Comparison of ENCODE assay signal across 7 mouse cellular contexts in the genomic region with DNA sequence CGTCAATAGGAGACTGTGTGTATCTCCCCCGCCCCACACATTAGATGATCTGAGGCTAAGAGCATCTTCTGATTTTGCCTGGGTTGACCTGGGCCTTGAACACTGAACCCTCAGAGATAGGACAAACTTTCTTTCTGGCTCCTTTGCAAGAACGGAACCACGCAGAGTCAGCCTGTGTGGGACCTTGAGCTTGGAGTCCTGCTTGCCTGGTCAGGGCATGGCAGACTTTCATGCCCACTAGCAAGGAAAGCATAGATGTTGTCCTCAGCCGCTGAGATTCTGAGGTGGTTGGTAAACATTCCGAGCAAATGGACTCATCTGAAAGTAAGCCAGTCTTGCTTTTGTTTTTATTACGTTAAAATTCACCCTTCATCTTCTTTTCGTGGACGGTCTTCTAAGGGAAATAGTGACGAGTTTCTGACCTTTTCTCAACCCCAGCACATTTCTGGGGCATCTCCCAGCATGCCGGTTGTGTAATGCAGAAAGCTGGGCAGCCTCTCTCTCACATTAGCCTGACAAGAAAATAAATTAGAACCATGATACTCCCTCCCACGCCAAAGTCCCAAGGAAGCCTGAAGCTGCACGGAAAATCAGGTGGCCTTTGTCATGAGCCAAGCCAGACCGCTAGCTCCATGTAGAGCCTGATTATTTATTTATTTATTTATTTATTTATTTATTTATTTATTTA.
DNase-seq lines count a peak whose midpoint lies in the region; ATAC-seq and TF ChIP-seq lines count a peak whose summit lies in the region.

No protein-coding gene starts in this region.

- 23% methylated on average over 14 of the region's 14 CpGs for WGBS in liver, adult 2 months
- 81% methylated on average over 14 of the region's 14 CpGs for WGBS in forebrain, embryonic 13.5 days
- WGBS in lung, embryonic 16.5 days: 60% methylated on average over 14 of the region's 14 CpGs

- H3K4me1 ChIP-seq in liver, adult 2 months (ENCODE audit: control insufficient read depth, insufficient read depth, low read length): peaks cover 32% of the 10 kb centered on the region
- peaks cover 4% of the 10 kb centered on the region; the same call in 1 of the 2 replicates for H3K4me1 ChIP-seq in brown adipose tissue, adult 24 weeks (ENCODE audit: control insufficient read depth, insufficient read depth, insufficient read length, low read length)
- H3K4me1 ChIP-seq in forebrain, embryonic 13.5 days: no peaks in the 10 kb centered on the region
- no peaks in the 10 kb centered on the region for H3K4me1 ChIP-seq in lung, embryonic 16.5 days (replicated peaks; ENCODE audit: control insufficient read depth, insufficient read depth, low read length)

- H3K36me3 ChIP-seq in liver, adult 2 months (ENCODE audit: control insufficient read depth, insufficient read depth, low read length): no peaks in the 10 kb centered on the region
- no peaks in the 10 kb centered on the region for H3K36me3 ChIP-seq in forebrain, embryonic 13.5 days (ENCODE audit: poor library complexity, severe bottlenecking)
- no peaks in the 10 kb centered on the region for H3K36me3 ChIP-seq in lung, embryonic 16.5 days (ENCODE audit: control insufficient read depth, insufficient read depth, low read length)

- peak; percentile 81 for DNase-seq in liver, adult 2 months (ENCODE audit: extremely low read depth, low read depth, low spot score)
- no peak for DNase-seq in liver
- DNase-seq in thymus, postnatal 0 days (ENCODE audit: low spot score): no peak
- DNase-seq in embryo, embryonic 10.5 days (ENCODE audit: low spot score): no peak

- H3K27me3 ChIP-seq in liver, adult 2 months (ENCODE audit: control insufficient read depth, insufficient read depth, low read length): no peaks in the 10 kb centered on the region
- no peaks in the 10 kb centered on the region for H3K27me3 ChIP-seq in forebrain, embryonic 13.5 days
- no peaks in the 10 kb centered on the region for H3K27me3 ChIP-seq in lung, embryonic 16.5 days (ENCODE audit: control insufficient read depth, insufficient read depth, low read depth, low read length)

- TF ChIP-seq POLR2A in liver, adult 2 months (IDR thresholded peaks at IDR 0.05; ENCODE audit: extremely low read depth, insufficient read depth, low read length): no peak

- no peaks in the 10 kb centered on the region for H3K9me3 ChIP-seq in forebrain, embryonic 13.5 days (replicated peaks)
- H3K9me3 ChIP-seq in lung, embryonic 16.5 days (ENCODE audit: control insufficient read depth, low read length): no peaks in the 10 kb centered on the region

- no peak for TF ChIP-seq CTCF in liver, adult 2 months (IDR thresholded peaks at IDR 0.05; ENCODE audit: low read depth, low read length)

- no peak overlapping the region for H3K4me2 ChIP-seq in forebrain, embryonic 13.5 days
- no peak overlapping the region for H3K4me2 ChIP-seq in lung, embryonic 16.5 days (ENCODE audit: low read depth, low read length)

- 0 out of 2 replicates have a peak overlapping the region, but pooled peaks have one; percentile 12 for H3K4me3 ChIP-seq in liver, adult 2 months (ENCODE audit: insufficient read depth, low read depth, low read length)
- H3K4me3 ChIP-seq in brown adipose tissue, adult 24 weeks (ENCODE audit: insufficient read depth, low read depth, low read length): no peak overlapping the region
- H3K4me3 ChIP-seq in forebrain, embryonic 13.5 days: no peak overlapping the region
- no peak overlapping the region for H3K4me3 ChIP-seq in lung, embryonic 16.5 days (ENCODE audit: low read length)

- peak; percentile 61 for ATAC-seq in forebrain, embryonic 13.5 days
- ATAC-seq in lung, embryonic 16.5 days (ENCODE audit: low read depth): peak; percentile 54; the same call in 1 of the 2 replicates

- peak overlapping the region; percentile 53 for H3K9ac ChIP-seq in liver, adult 2 months (ENCODE audit: low read depth, low read length)
- no peak overlapping the region for H3K9ac ChIP-seq in forebrain, embryonic 13.5 days
- no peak overlapping the region for H3K9ac ChIP-seq in lung, embryonic 16.5 days (ENCODE audit: low read length)

- peak overlapping the region; percentile 92 for H3K27ac ChIP-seq in liver, adult 2 months (replicated peaks; ENCODE audit: insufficient read depth, low read depth, low read length)
- peak overlapping the region; percentile 81 for H3K27ac ChIP-seq in brown adipose tissue, adult 24 weeks (replicated peaks; ENCODE audit: low read depth, low read length)
- H3K27ac ChIP-seq in forebrain, embryonic 13.5 days: no peak overlapping the region
- H3K27ac ChIP-seq in lung, embryonic 16.5 days (ENCODE audit: low read length): no peak overlapping the region

- no peaks in the 10 kb centered on the region for H3K79me2 ChIP-seq in liver, adult 2 months (ENCODE audit: control insufficient read depth, insufficient read depth, low read length)

Comparison
In these comparisons a context has a peak if more than half of its experiments do, and no peak if none do; other contexts are left out.
1. H3K27ac ChIP-seq: peak in liver, adult 2 months (single experiment) and brown adipose tissue, adult 24 weeks (single experiment); none in forebrain, embryonic 13.5 days (single experiment) and lung, embryonic 16.5 days (single experiment).